Mouse (Mus musculus): ENCODE data around the gene Plekha7. TPM values are rescaled to one million over a fixed set of nuclear protein-coding genes. Genes with fewer than 3 reads are reported as not detected.

Gene Plekha7
- total RNA-seq (2021), result 10 to 100 TPM; 19.1 to 20.2 TPM
- long read RNA-seq, partial matches to known transcripts, result 3 of 15 reads
- long read RNA-seq, other reads (novel, unspliced or antisense), result 11 of 15 reads

- no peak for DNase-seq (ENCODE audit: low spot score in 2 of 2)
These were observed at the start of gene Plekha7 for GRCm38 (mm10) chr7:116307871-116308631. TSS of gene Plekha7 (minus strand) at chr7:116308376.

GRCm38 (mm10) chr7:116336226-116336625 is 28.1 kb upstream of the Plekha7 start:
- peak in 1 of 2 experiments; percentile 57 for DNase-seq (ENCODE audit: low spot score in 2 of 2)

GRCm38 (mm10) chr7:116335133-116335532 is 27.0 kb upstream of the Plekha7 start:
- no peak for DNase-seq (ENCODE audit: low spot score in 2 of 2)

GRCm38 (mm10) chr7:116334669-116335038 is 26.5 kb upstream of the Plekha7 start:
- no peak for DNase-seq (ENCODE audit: low spot score in 2 of 2)

- DNase-seq (ENCODE audit: low spot score in 2 of 2), result peak; percentile 96 to 99
These were observed 25.8 kb upstream of the Plekha7 start, which contains the start of gene Rps13 for GRCm38 (mm10) chr7:116333713-116334668. TSS of gene Rps13 (minus strand) at chr7:116334195.

GRCm38 (mm10) chr7:116331246-116331645 is 23.1 kb upstream of the Plekha7 start:
- DNase-seq (ENCODE audit: low spot score in 2 of 2), result peak in 1 of 2 experiments; percentile 55

- DNase-seq (ENCODE audit: low spot score in 2 of 2), result no peak
These were observed 21.7 kb upstream of the Plekha7 start for GRCm38 (mm10) chr7:116329858-116330257.

GRCm38 (mm10) chr7:116328777-116329176 is 20.6 kb upstream of the Plekha7 start:
- no peak for DNase-seq (ENCODE audit: low spot score in 2 of 2)

GRCm38 (mm10) chr7:116327901-116328300 is 19.7 kb upstream of the Plekha7 start:
- DNase-seq (ENCODE audit: low spot score in 2 of 2), result no peak

- DNase-seq (ENCODE audit: low spot score in 2 of 2), result peak; percentile 42 to 63
These were observed 15.3 kb upstream of the Plekha7 start for GRCm38 (mm10) chr7:116323331-116323964.

- DNase-seq (ENCODE audit: low spot score in 2 of 2), result no peak
These were observed 1.3 kb upstream of the Plekha7 start for GRCm38 (mm10) chr7:116309456-116309855.

- DNase-seq (ENCODE audit: low spot score in 2 of 2), result no peak
These were observed 436 bp upstream of the Plekha7 start for GRCm38 (mm10) chr7:116308632-116308991.

GRCm38 (mm10) chr7:116307099-116307870 is 891 bp downstream of the Plekha7 start:
- peak in 1 of 2 experiments; percentile 41 for DNase-seq (ENCODE audit: low spot score in 2 of 2)

- DNase-seq (ENCODE audit: low spot score in 2 of 2), result no peak
These were observed 1.6 kb downstream of the Plekha7 start for GRCm38 (mm10) chr7:116306601-116307000.

GRCm38 (mm10) chr7:116301661-116302311 is 6.4 kb downstream of the Plekha7 start:
- DNase-seq (ENCODE audit: low spot score in 2 of 2), result no peak

- no peak for DNase-seq (ENCODE audit: low spot score in 2 of 2)
These were observed 7.0 kb downstream of the Plekha7 start for GRCm38 (mm10) chr7:116301144-116301543.

GRCm38 (mm10) chr7:116298851-116299250 is 9.3 kb downstream of the Plekha7 start:
- DNase-seq (ENCODE audit: low spot score in 2 of 2), result no peak

- peak in 1 of 2 experiments; percentile 15 for DNase-seq (ENCODE audit: low spot score in 2 of 2)
These were observed 9.8 kb downstream of the Plekha7 start for GRCm38 (mm10) chr7:116298389-116298788.

- no peak for DNase-seq (ENCODE audit: low spot score in 2 of 2)
These were observed 13.2 kb downstream of the Plekha7 start for GRCm38 (mm10) chr7:116294961-116295360.

- DNase-seq (ENCODE audit: low spot score in 2 of 2), result no peak
These were observed 15.8 kb downstream of the Plekha7 start for GRCm38 (mm10) chr7:116292377-116292776.
